Mouse (Mus musculus) hindbrain, postnatal 0 days (tissue): ENCODE measurements around the gene Dlgap3. TPM values are rescaled to one million over a fixed set of nuclear protein-coding genes. Genes with fewer than 3 reads are reported as not detected.

Source experiments
- ATAC-seq: fragments of 200-750 bp; cut with Nextera tagmentation; 2 replicates; pipeline ENCODE4 v1.8.0; 2017; ENCODE audit warnings: mild to moderate bottlenecking, moderate TSS enrichment, moderate library complexity
- DNase-seq: peaks from one replicate; pipeline ENCODE4 v3.0.0-alpha.2; 2015; ENCODE audit warnings: low spot score
- H3K27ac ChIP-seq: fragments of 300-500 bp; sonication (generic); 2 replicates; pipeline ENCODE4 v1.5.1; 2014; ENCODE audit warnings: mild to moderate bottlenecking
- H3K27me3 ChIP-seq: fragments of 300-500 bp; sonication (generic); 2 replicates; pipeline ENCODE4 v1.6.1; 2014; ENCODE audit warnings: low read length, mixed read lengths; ENCODE audit not compliant: insufficient read depth
- H3K36me3 ChIP-seq: fragments of 300-500 bp; sonication (generic); 2 replicates; pipeline ENCODE4 v1.6.1; 2014; ENCODE audit warnings: low read length, mixed read lengths; ENCODE audit not compliant: insufficient read depth
- H3K4me1 ChIP-seq: fragments of 300-500 bp; sonication (generic); 2 replicates; pipeline ENCODE4 v1.6.1; 2014; ENCODE audit warnings: antibody characterized with exemption, low read length, mixed read lengths; ENCODE audit not compliant: insufficient read depth
- H3K4me2 ChIP-seq: fragments of 300-500 bp; sonication (generic); 2 replicates; pipeline ENCODE4 v1.6.1; 2014; ENCODE audit warnings: low read depth, mild to moderate bottlenecking, low read length, moderate library complexity, mixed read lengths
- H3K4me3 ChIP-seq: fragments of 300-500 bp; sonication (generic); 2 replicates; pipeline ENCODE4 v1.5.1; 2014; ENCODE audit warnings: low read length
- H3K9ac ChIP-seq: fragments of 300-500 bp; sonication (generic); replicated peaks from 2 replicates; pipeline ENCODE4 v1.6.1; 2014; ENCODE audit warnings: mild to moderate bottlenecking, low read length, moderate library complexity, mixed read lengths
- H3K9me3 ChIP-seq: fragments of 300-500 bp; sonication (generic); 2 replicates; pipeline ENCODE4 v1.6.1; 2016; ENCODE audit warnings: low read length, mixed read lengths
- CTCF ChIP-seq: IDR thresholded peaks from 2 replicates; pipeline ENCODE4 v1.5.1; 2016; ENCODE audit warnings: antibody characterized with exemption, control low read depth, low read depth
- WGBS: fragments of 180-500 bp; shearing (Covaris S2); extraction: QIAGEN DNeasy Blood & Tissue Kit; methylation state at CpG from one replicate; pipeline ENCODE4 v1.1.7; 2014; 5-methylcytosine and 5-hydroxymethylcytosine counted together
- polyA plus RNA-seq: library from polyadenylated mRNA; unstranded; fragments of >200 nt; fragmentation: Nextera tagmentation; extraction: Ambion mirVana; gene quantifications from 2 replicates; pipeline ENCODE4 v1.2.1, GENCODE M21; 2015
- total RNA-seq: library from RNA; depleted of rRNA; stranded (reverse); fragments of >200 nt; gene quantifications from 2 replicates; pipeline ENCODE4 v1.2.3, GENCODE M21; 2014; rRNA removed

Dlgap3 gene
- total and polyA plus RNA-seq, 2 experiments from 2014 or later = 34.2 to 153 TPM

DNA sequence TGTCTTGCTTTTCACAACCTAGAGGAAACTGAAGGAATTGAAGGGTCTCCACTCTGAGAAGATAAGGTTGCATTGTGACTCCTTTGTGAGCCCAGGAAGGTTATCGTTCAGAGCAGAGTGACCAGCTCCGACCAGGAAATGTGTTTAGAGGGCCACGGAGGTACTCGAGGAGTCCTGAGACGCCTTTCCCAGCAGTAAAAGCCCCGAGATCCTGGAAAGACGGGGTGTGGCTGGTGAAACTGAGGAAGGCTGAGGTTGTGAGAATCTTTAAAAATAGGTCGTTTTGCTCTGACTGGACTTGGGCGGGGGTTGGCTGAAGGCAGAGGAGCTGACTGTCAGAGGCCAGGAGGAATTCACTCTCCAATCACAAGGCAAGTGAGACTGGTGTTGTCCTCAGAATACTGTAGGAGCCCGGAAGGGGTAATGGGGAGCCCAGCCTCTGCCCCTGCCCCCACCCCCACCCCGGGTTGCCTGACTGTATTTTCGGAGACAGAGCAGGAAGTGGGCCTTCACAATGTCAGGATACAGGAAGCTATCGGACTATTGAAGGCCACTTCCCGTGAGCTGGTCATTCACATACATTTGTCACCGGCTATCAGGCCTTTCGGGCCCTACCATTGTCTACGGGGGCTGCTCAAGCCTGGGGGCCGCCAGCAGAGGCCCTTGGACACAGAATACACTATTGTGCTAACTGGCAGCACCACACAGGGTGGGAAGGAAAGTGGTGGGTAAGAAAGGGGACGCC lies 94.6 kb downstream of the Dlgap3 start:
- Histone ChIP-seq H3K9ac (no peak overlapping the region), H3K27ac (no peak overlapping the region), H3K4me2 (no peak overlapping the region), H3K36me3 (no peaks in the 10 kb centered on the region), H3K27me3 (no peaks in the 10 kb centered on the region), H3K4me1 (no peaks in the 10 kb centered on the region), H3K9me3 (no peaks in the 10 kb centered on the region), H3K4me3 (no peak overlapping the region)
- no peak for ATAC-seq
- WGBS = 57% methylated on average over 19 of the region's 19 CpGs
- TF ChIP-seq CTCF = no peak
- DNase-seq = no peak

DNA sequence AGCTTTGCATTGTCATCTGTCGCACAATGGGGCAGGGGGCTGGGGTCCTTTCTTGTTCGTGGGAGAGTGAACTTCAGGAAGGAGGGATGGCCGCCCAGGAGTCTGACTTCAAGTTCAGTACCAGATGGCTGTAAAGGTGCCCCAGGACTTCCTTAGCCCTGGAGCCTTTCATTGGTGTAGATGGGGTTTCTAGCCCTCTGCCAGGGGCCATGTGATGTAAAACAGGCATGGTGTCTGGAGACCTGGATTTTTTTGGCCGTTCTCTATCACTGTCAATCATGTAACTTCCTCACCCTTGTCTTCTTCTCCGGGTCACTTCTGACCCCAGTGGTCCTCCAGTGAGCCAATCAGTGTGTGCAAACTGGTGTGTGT lies 95.2 kb downstream of the Dlgap3 start:
- H3K4me3 ChIP-seq = no peak overlapping the region
- DNase-seq (no peak), ATAC-seq (no peak)
- 43% methylated on average over 5 of the region's 5 CpGs for WGBS
- no peak overlapping the region for H3K27ac ChIP-seq
- H3K36me3 ChIP-seq = no peaks in the 10 kb centered on the region
- H3K4me2 ChIP-seq = no peak overlapping the region
- no peak for TF ChIP-seq CTCF
- no peaks in the 10 kb centered on the region for H3K9me3 ChIP-seq
- no peaks in the 10 kb centered on the region for H3K27me3 ChIP-seq
- H3K4me1 ChIP-seq = no peaks in the 10 kb centered on the region
- no peak overlapping the region for H3K9ac ChIP-seq

DNA sequence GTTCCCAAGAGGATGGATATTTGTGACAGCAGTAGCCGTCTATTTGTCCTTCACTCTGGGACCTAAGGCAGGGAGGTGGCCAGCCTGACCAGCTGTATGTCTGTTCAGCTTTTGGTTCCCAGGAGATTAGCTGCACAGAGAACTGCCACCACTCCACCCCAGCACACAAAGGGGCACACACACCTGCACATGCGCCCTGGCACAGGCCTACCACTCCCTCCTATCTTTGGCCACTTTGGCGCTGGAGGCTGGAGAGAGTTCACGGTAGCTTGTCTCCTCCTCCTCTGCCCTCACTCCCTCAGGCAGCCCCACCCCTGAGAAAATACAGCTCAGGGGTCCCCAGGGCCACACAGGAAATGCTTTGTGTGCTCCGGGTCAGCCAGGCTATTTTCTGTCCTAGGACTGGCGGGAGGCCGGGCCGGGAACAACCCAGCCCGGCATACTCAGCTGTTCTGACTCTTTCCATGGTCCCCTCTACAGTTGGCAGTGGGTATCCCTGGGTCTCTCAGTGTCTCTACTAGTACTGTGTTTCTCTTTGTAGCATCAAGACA lies 109.5 kb downstream of the Dlgap3 start:
- WGBS = 67% methylated on average over 9 of the region's 9 CpGs
- no peak overlapping the region for H3K4me2 ChIP-seq
- H3K27ac ChIP-seq = no peak overlapping the region
- no peak for DNase-seq
- no peaks in the 10 kb centered on the region for H3K27me3 ChIP-seq
- no peak overlapping the region for H3K4me3 ChIP-seq
- TF ChIP-seq CTCF = no peak
- no peaks in the 10 kb centered on the region for H3K36me3 ChIP-seq
- no peaks in the 10 kb centered on the region for H3K4me1 ChIP-seq
- no peak overlapping the region for H3K9ac ChIP-seq
- no peak for ATAC-seq
- no peaks in the 10 kb centered on the region for H3K9me3 ChIP-seq

DNA sequence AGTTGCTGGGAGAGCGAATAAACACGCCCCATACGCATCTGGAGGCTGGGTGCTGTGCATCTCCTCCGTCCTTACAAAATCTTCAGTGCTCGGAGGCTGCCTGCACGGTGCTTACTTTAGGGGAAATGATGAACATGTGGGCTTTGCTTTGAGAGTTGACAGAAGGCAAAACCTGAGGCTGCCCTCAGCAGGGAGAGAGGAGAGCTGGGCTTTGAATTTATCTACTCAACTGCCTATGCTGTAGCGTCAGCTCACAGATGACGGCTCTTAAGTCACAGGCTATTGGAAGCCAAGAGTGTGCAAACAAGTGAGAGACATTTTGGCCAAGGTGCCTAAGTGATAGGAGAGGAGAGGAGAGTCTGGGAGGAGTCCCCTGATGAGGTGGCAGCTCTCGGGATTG lies 110.2 kb downstream of the Dlgap3 start:
- no peak for DNase-seq
- ATAC-seq = no peak

More for the DNA sequence above, 110.2 kb downstream of the Dlgap3 start:
- WGBS = 83% methylated on average over 9 of the region's 9 CpGs
- no peaks in the 10 kb centered on the region for H3K27me3 ChIP-seq
- TF ChIP-seq CTCF = no peak
- H3K9ac ChIP-seq = no peak overlapping the region
- H3K27ac ChIP-seq = no peak overlapping the region
- no peak overlapping the region for H3K4me3 ChIP-seq
- no peak overlapping the region for H3K4me2 ChIP-seq
- H3K9me3 ChIP-seq = no peaks in the 10 kb centered on the region
- H3K4me1 ChIP-seq = no peaks in the 10 kb centered on the region
- no peaks in the 10 kb centered on the region for H3K36me3 ChIP-seq

Other genes starting within 250 kb of the Dlgap3 start
- 42.9 and 49.9 TPM in 2 replicates for gene Zmym4, start 201.1 kb upstream of the Dlgap3 start, total RNA-seq
- gene Zmym4, start 201.1 kb upstream of the Dlgap3 start, polyA plus RNA-seq = 20.3 and 21.2 TPM in 2 replicates
- gene Sfpq, start 147.9 kb upstream of the Dlgap3 start, total RNA-seq = 132 and 156 TPM in 2 replicates
- 63.2 and 69.0 TPM in 2 replicates for gene Sfpq, start 147.9 kb upstream of the Dlgap3 start, polyA plus RNA-seq
- 6.8 and 11.3 TPM in 2 replicates for gene Zmym1, start 108.1 kb upstream of the Dlgap3 start, total RNA-seq
- 13.6 and 14.4 TPM in 2 replicates for gene Zmym1, start 108.1 kb upstream of the Dlgap3 start, polyA plus RNA-seq
- 20.6 and 24.5 TPM in 2 replicates for gene Zmym6, start 91.8 kb upstream of the Dlgap3 start, total RNA-seq
- 18.3 and 19.9 TPM in 2 replicates for gene Zmym6, start 91.8 kb upstream of the Dlgap3 start, polyA plus RNA-seq
- 6.7 and 8.7 TPM in 2 replicates for gene Tmem35b, start 45.5 kb upstream of the Dlgap3 start, total RNA-seq
- 13.8 and 15.4 TPM in 2 replicates for gene Tmem35b, start 45.5 kb upstream of the Dlgap3 start, polyA plus RNA-seq
- gene Smim12, start 74.6 kb downstream of the Dlgap3 start, total RNA-seq = 40.8 and 47.2 TPM in 2 replicates
- 63.7 and 65.4 TPM in 2 replicates for gene Smim12, start 74.6 kb downstream of the Dlgap3 start, polyA plus RNA-seq
- gene Gja4, start 144.8 kb downstream of the Dlgap3 start, total RNA-seq = 20.8 and 30.8 TPM in 2 replicates
- 19.4 and 20.5 TPM in 2 replicates for gene Gja4, start 144.8 kb downstream of the Dlgap3 start, polyA plus RNA-seq
- gene Gjb3, start 161.6 kb downstream of the Dlgap3 start, total RNA-seq = 0.21 and 0.83 TPM in 2 replicates
- gene Gjb3, start 161.6 kb downstream of the Dlgap3 start, polyA plus RNA-seq = 0.44 and 0.59 TPM in 2 replicates
- not detected in 2 replicates for gene Gjb4, start 184.9 kb downstream of the Dlgap3 start, total RNA-seq
- gene Gjb4, start 184.9 kb downstream of the Dlgap3 start, polyA plus RNA-seq = not detected in 2 replicates
- 0.40 and 0.73 TPM in 2 replicates for gene Gjb5, start 189.0 kb downstream of the Dlgap3 start, total RNA-seq
- 0.51 and 0.57 TPM in 2 replicates for gene Gjb5, start 189.0 kb downstream of the Dlgap3 start, polyA plus RNA-seq